Mouse (Mus musculus) liver, embryonic 14.5 days (tissue): ENCODE measurements around the gene Oit3. TPM values are rescaled to one million over a fixed set of nuclear protein-coding genes. Genes with fewer than 3 reads are reported as not detected.

ENCODE experiments used
- ATAC-seq: fragments of 200-750 bp; cut with Nextera tagmentation; 2 replicates; pipeline ENCODE4 v1.8.0; 2017; ENCODE audit warnings: moderate number of reproducible peaks, mild to moderate bottlenecking, moderate library complexity; ENCODE audit not compliant: insufficient read depth
- DNase-seq, 3 experiments: peaks; one replicate each; pipeline ENCODE4 v3.0.0-alpha.2; 2012 to 2013; ENCODE audit warnings: low read depth in 3 of 3, low spot score in 3 of 3
- H3K27ac ChIP-seq: fragments of 300-500 bp; sonication (generic); 2 replicates; pipeline ENCODE4 v1.5.1; 2014; ENCODE audit warnings: moderate library complexity, mild to moderate bottlenecking, control low read depth, inconsistent platforms
- H3K27me3 ChIP-seq: fragments of 300-500 bp; sonication (generic); 2 replicates; pipeline ENCODE4 v1.6.1; 2014; ENCODE audit warnings: mild to moderate bottlenecking, low read length, moderate library complexity; ENCODE audit not compliant: control insufficient read depth, insufficient read depth
- H3K36me3 ChIP-seq: fragments of 300-500 bp; sonication (generic); replicated peaks from 2 replicates; pipeline ENCODE4 v1.6.1; 2014; ENCODE audit warnings: low read depth; ENCODE audit not compliant: control insufficient read depth, insufficient read depth
- H3K4me1 ChIP-seq, 2 experiments: fragments of 200-500 bp in 1 of 2; fragments of 300-500 bp in 1 of 2; sonication (generic) in 1 of 2; replicated peaks; 2 replicates each; pipeline ENCODE4 v1.6.1; 2012 to 2014; ENCODE audit warnings: antibody characterized with exemption in 1 of 2, inconsistent platforms in 1 of 2, low read length in 1 of 2; ENCODE audit not compliant: control insufficient read depth in 2 of 2, insufficient read depth in 2 of 2
- H3K4me2 ChIP-seq: fragments of 300-500 bp; sonication (generic); 2 replicates; pipeline ENCODE4 v1.6.1; 2014; ENCODE audit warnings: low read depth, mild to moderate bottlenecking, control low read depth, moderate library complexity
- H3K4me3 ChIP-seq, 2 experiments: fragments of 200-500 bp in 1 of 2; fragments of 300-500 bp in 1 of 2; sonication (generic) in 1 of 2; 2 replicates each; pipeline ENCODE4 v1.5.1; 2012 to 2014; ENCODE audit warnings: low read depth in 2 of 2, low read length in 2 of 2, mild to moderate bottlenecking in 2 of 2, control low read depth in 1 of 2, inconsistent platforms in 1 of 2, moderate library complexity in 1 of 2; ENCODE audit not compliant: insufficient read depth in 1 of 2
- H3K9ac ChIP-seq: fragments of 300-500 bp; sonication (generic); replicated peaks from 2 replicates; pipeline ENCODE4 v1.6.1; 2014; ENCODE audit warnings: mild to moderate bottlenecking, control low read depth, moderate library complexity
- H3K9me3 ChIP-seq: fragments of 300-500 bp; sonication (generic); 2 replicates; pipeline ENCODE4 v1.6.1; 2016; ENCODE audit warnings: low read length, mixed read lengths; ENCODE audit not compliant: control insufficient read depth
- CTCF ChIP-seq: IDR thresholded peaks from 2 replicates; pipeline ENCODE4 v1.5.1; 2016; ENCODE audit warnings: antibody characterized with exemption, low read depth, control low read depth
- EP300 ChIP-seq: IDR thresholded peaks from 2 replicates; pipeline ENCODE4 v1.6.1; 2016; ENCODE audit warnings: antibody characterized with exemption, low read depth
- WGBS: fragments of 180-500 bp; shearing (Covaris S2); extraction: QIAGEN DNeasy Blood & Tissue Kit; methylation state at CpG from one replicate; pipeline ENCODE4 v1.1.7; 2014; ENCODE audit not compliant: insufficient replicate concordance; 5-methylcytosine and 5-hydroxymethylcytosine counted together
- polyA plus RNA-seq, 2 experiments: library from polyadenylated mRNA; depleted of rRNA in 1 of 2; stranded (reverse) in 1 of 2; unstranded in 1 of 2; fragments of >200 nt; fragmentation: Nextera tagmentation in 1 of 2; extraction: Ambion mirVana in 1 of 2; gene quantifications; 2 replicates each; pipeline versions ENCODE4 v1.2.1 to v1.2.3; 2012 to 2014

Gene Oit3
- polyA plus RNA-seq, 2 experiments: 16.0 to 17.5 TPM

DNA sequence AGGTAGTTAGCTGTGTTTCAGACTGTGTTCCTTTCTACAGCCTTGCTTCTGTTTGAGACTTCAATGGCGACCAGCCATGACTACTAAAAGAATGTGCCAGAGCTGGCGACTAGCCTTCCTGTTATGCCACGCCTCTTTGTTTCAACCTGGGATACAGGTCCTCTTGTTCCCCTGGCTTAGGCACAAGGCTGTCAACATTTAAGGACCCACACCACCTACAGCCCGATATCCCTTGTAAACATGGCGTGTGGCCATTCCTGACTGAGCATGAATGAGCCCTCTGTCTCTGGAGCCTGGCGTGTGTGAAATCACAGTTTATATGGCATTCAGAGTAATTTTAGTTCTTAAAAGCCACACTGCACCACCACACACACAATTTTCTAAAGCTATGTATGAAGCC, 20.7 kb upstream of the Oit3 start:
- Histone ChIP-seq H3K4me2 (no peak overlapping the region), H3K9me3 (no peaks in the 10 kb centered on the region), H3K9ac (no peak overlapping the region), H3K27ac (no peak overlapping the region), H3K4me1 (no peaks in the 10 kb centered on the region), H3K36me3 (no peaks in the 10 kb centered on the region), H3K4me3 (no peak overlapping the region), H3K27me3 (no peaks in the 10 kb centered on the region)
- WGBS: 79% methylated on average over 6 of the region's 6 CpGs
- ATAC-seq: no peak
- TF ChIP-seq EP300: no peak
- no peak for DNase-seq

DNA sequence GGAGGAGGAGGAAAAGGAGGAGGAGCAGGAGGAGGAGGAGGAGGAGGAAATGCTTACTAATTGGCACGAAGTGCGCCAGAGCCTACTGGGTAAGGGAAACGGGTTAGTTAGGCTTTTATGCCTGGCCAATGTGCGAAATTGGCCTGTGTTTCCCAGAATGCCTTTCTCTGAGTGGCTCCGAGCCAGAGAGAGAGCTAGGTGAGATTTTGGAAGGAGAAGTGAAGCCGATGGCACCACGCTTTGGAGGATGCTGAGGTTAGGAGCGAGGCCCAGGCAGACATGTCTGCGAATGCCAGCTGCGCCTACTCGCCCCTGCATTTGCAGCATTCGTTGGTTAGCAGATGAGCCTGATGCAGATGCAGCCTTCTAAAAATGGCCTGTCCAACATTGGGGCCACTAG, 18.2 kb upstream of the Oit3 start:
- ATAC-seq: no peak
- 72% methylated on average over 12 of the region's 12 CpGs for WGBS
- no peaks in the 10 kb centered on the region for H3K4me1 ChIP-seq

GRCm38 (mm10) chr10:59454631-59455030, 13.1 kb upstream of the Oit3 start:
- Histone ChIP-seq H3K9me3 (no peaks in the 10 kb centered on the region), H3K36me3 (no peaks in the 10 kb centered on the region), H3K4me3 (no peak overlapping the region), H3K27me3 (no peaks in the 10 kb centered on the region), H3K4me1 (no peaks in the 10 kb centered on the region), H3K27ac (no peak overlapping the region), H3K4me2 (no peak overlapping the region), H3K9ac (no peak overlapping the region)
- 92% methylated on average over 15 of the region's 15 CpGs for WGBS
- TF ChIP-seq EP300: no peak
- peak; percentile 12; the same call in 1 of the 2 replicates for TF ChIP-seq CTCF
- ATAC-seq (no peak), DNase-seq (no peak)

More for the DNA sequence above, 18.2 kb upstream of the Oit3 start:
- Histone ChIP-seq H3K4me3 (no peak overlapping the region), H3K27me3 (no peaks in the 10 kb centered on the region), H3K36me3 (no peaks in the 10 kb centered on the region), H3K9me3 (no peaks in the 10 kb centered on the region), H3K9ac (no peak overlapping the region), H3K27ac (no peak overlapping the region), H3K4me2 (no peak overlapping the region)
- DNase-seq: no peak
- no peak for TF ChIP-seq CTCF
- TF ChIP-seq EP300: no peak

GRCm38 (mm10) chr10:59451839-59452238, 10.3 kb upstream of the Oit3 start:
- DNase-seq (peak in 1 of 3 experiments; percentile 4), ATAC-seq (no peak)
- WGBS: 55% methylated on average over 5 of the region's 5 CpGs
- H3K27ac ChIP-seq: no peak overlapping the region
- H3K9me3 ChIP-seq: no peaks in the 10 kb centered on the region
- no peak overlapping the region for H3K4me2 ChIP-seq
- no peak overlapping the region for H3K4me3 ChIP-seq
- no peak overlapping the region for H3K9ac ChIP-seq
- no peak for TF ChIP-seq EP300
- TF ChIP-seq CTCF: peak; percentile 48
- no peaks in the 10 kb centered on the region for H3K36me3 ChIP-seq
- no peaks in the 10 kb centered on the region for H3K4me1 ChIP-seq
- H3K27me3 ChIP-seq: no peaks in the 10 kb centered on the region

GRCm38 (mm10) chr10:59447546-59447945, 6.0 kb upstream of the Oit3 start:
- Histone ChIP-seq H3K27ac (no peak overlapping the region), H3K9me3 (no peaks in the 10 kb centered on the region), H3K4me1 (peaks cover 0 to 8% of the 10 kb centered on the region in 2 experiments; a peak in 2 of 4 replicates), H3K27me3 (no peaks in the 10 kb centered on the region), H3K9ac (no peak overlapping the region), H3K36me3 (no peaks in the 10 kb centered on the region), H3K4me3 (no peak overlapping the region), H3K4me2 (no peak overlapping the region)
- 52% methylated on average over 9 of the region's 9 CpGs for WGBS
- no peak for TF ChIP-seq CTCF
- DNase-seq (no peak), ATAC-seq (no peak)

DNA sequence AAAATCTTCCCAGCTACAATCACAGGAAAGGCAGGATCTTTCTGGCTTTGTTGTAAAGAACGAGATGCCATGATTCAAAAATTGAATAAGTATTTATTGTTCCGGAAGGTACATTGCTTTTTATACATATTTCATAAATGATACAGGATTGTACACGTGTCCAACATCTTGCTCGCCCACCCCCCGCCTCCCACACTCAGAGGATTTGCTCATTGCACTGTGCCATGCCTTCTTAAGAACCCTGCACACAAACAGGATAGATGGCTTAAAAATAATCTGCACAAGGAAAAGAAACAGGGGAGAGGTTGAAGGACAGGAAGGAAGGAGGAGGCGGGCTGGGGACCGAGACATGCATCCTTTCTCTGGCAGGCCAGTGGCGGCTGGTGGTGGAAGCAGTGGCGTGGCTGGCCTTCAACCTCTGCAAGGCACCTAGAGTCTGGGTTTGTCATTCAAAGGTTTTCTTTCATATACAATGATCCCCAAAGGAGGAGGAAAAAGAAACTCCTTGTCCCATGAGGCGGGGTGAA, 5.4 kb upstream of the Oit3 start:
- H3K27me3 ChIP-seq: no peaks in the 10 kb centered on the region
- H3K4me1 ChIP-seq: peaks cover 0 to 8% of the 10 kb centered on the region in 2 experiments; a peak in 2 of 4 replicates
- WGBS: 57% methylated on average over 10 of the region's 10 CpGs
- ATAC-seq (no peak), DNase-seq (no peak)
- no peak overlapping the region for H3K4me2 ChIP-seq
- H3K4me3 ChIP-seq: no peak overlapping the region
- no peak overlapping the region for H3K9ac ChIP-seq
- H3K36me3 ChIP-seq: no peaks in the 10 kb centered on the region
- H3K27ac ChIP-seq: no peak overlapping the region
- H3K9me3 ChIP-seq: no peaks in the 10 kb centered on the region
- TF ChIP-seq EP300: no peak
